Mouse (Mus musculus): ENCODE data around the gene Tspan33. TPM values are rescaled to one million over a fixed set of nuclear protein-coding genes. Genes with fewer than 3 reads are reported as not detected.
A peak's percentile ranks its signal among the peaks of the same experiment; 100 is the strongest.
"Not testable (repeated sequence)": the region's sequence is repeated elsewhere in the genome, so short reads cannot be mapped to it uniquely, and the experiment has no call there.

The Tspan33 gene
- polyA plus RNA-seq, 1 experiment from 2014 or later: 7.2 TPM

- H3K9ac ChIP-seq (replicated peaks; ENCODE audit: low read depth, low read length): no peak overlapping the region
Observed at GRCm38 (mm10) chr6:29672563-29673411, 21.2 kb upstream of the Tspan33 start.

GRCm38 (mm10) chr6:29673739-29674138 lies 20.3 kb upstream of the Tspan33 start:
- no peaks in the 10 kb centered on the region for H3K9me3 ChIP-seq (ENCODE audit: control insufficient read depth, low read length)
- WGBS: 39% methylated on average over 2 of the region's 2 CpGs
- H3K36me3 ChIP-seq (ENCODE audit: control insufficient read depth, insufficient read depth, low read length): no peaks in the 10 kb centered on the region
- H3K4me3 ChIP-seq (ENCODE audit: low read depth, low read length): no peak overlapping the region
- no peak for ATAC-seq (ENCODE audit: low read depth)
- H3K27ac ChIP-seq (ENCODE audit: low read depth, low read length): no peak overlapping the region
- H3K9ac ChIP-seq (replicated peaks; ENCODE audit: low read depth, low read length): no peak overlapping the region
- no peaks in the 10 kb centered on the region for H3K27me3 ChIP-seq (ENCODE audit: control insufficient read depth, insufficient read depth, low read length)
- H3K4me2 ChIP-seq (ENCODE audit: low read depth, low read length): no peak overlapping the region
- no peaks in the 10 kb centered on the region for H3K4me1 ChIP-seq (ENCODE audit: control insufficient read depth, insufficient read depth, low read length)

More at GRCm38 (mm10) chr6:29672563-29673411, 21.2 kb upstream of the Tspan33 start:
- Histone ChIP-seq H3K4me2 (ENCODE audit: low read depth, low read length) (no peak overlapping the region), H3K9me3 (ENCODE audit: control insufficient read depth, low read length) (no peaks in the 10 kb centered on the region), H3K4me3 (ENCODE audit: low read depth, low read length) (no peak overlapping the region), H3K27me3 (ENCODE audit: control insufficient read depth, insufficient read depth, low read length) (no peaks in the 10 kb centered on the region), H3K27ac (ENCODE audit: low read depth, low read length) (no peak overlapping the region), H3K36me3 (ENCODE audit: control insufficient read depth, insufficient read depth, low read length) (no peaks in the 10 kb centered on the region), H3K4me1 (ENCODE audit: control insufficient read depth, insufficient read depth, low read length) (no peaks in the 10 kb centered on the region)
- WGBS: 32% methylated on average over 12 of the region's 12 CpGs
- ATAC-seq (ENCODE audit: low read depth): no peak

GRCm38 (mm10) chr6:29679947-29680550 lies 14.0 kb upstream of the Tspan33 start:
- not testable (repeated sequence) for H3K4me2 ChIP-seq (ENCODE audit: low read depth, low read length); H3K4me1 ChIP-seq (ENCODE audit: control insufficient read depth, insufficient read depth, low read length); H3K4me3 ChIP-seq (ENCODE audit: low read depth, low read length); ATAC-seq (ENCODE audit: low read depth); H3K27me3 ChIP-seq (ENCODE audit: control insufficient read depth, insufficient read depth, low read length); H3K27ac ChIP-seq (ENCODE audit: low read depth, low read length); H3K36me3 ChIP-seq (ENCODE audit: control insufficient read depth, insufficient read depth, low read length); H3K9me3 ChIP-seq (ENCODE audit: control insufficient read depth, low read length); H3K9ac ChIP-seq (replicated peaks; ENCODE audit: low read depth, low read length)
- WGBS: 89% methylated on average over 9 of the region's 10 CpGs

DNA sequence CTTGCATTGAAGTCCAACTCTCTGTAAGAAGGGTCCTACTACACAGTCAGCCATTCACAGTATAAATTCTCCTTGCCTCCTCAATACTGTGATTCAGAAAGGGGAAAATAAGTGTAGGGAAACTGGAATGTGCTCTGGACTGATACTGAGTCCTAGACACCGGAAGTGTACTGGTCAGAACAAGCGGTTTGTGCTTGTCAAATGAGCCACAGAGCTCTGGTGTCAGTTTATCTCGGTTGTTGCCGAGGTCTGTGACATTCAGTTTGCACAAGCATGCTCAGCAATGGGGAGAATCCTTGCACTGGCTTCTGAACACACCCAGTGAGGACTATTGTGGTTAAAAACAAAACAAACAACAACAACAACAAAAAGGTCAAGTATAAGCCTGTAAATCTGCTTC lies 12.2 kb upstream of the Tspan33 start:
- Histone ChIP-seq H3K9me3 (ENCODE audit: control insufficient read depth, low read length) (no peaks in the 10 kb centered on the region), H3K27ac (ENCODE audit: low read depth, low read length) (no peak overlapping the region), H3K27me3 (ENCODE audit: control insufficient read depth, insufficient read depth, low read length) (no peaks in the 10 kb centered on the region), H3K4me2 (ENCODE audit: low read depth, low read length) (no peak overlapping the region), H3K4me1 (ENCODE audit: control insufficient read depth, insufficient read depth, low read length) (no peaks in the 10 kb centered on the region), H3K9ac (replicated peaks; ENCODE audit: low read depth, low read length) (no peak overlapping the region), H3K36me3 (ENCODE audit: control insufficient read depth, insufficient read depth, low read length) (no peaks in the 10 kb centered on the region), H3K4me3 (ENCODE audit: low read depth, low read length) (no peak overlapping the region)
- no peak for ATAC-seq (ENCODE audit: low read depth)
- 96% methylated on average over 4 of the region's 4 CpGs for WGBS

- ATAC-seq (ENCODE audit: low read depth): no peak
- 83% methylated on average over 4 of the region's 4 CpGs for WGBS
- Histone ChIP-seq H3K4me2 (ENCODE audit: low read depth, low read length) (no peak overlapping the region), H3K27me3 (ENCODE audit: control insufficient read depth, insufficient read depth, low read length) (no peaks in the 10 kb centered on the region), H3K4me3 (ENCODE audit: low read depth, low read length) (no peak overlapping the region), H3K27ac (ENCODE audit: low read depth, low read length) (no peak overlapping the region), H3K9ac (replicated peaks; ENCODE audit: low read depth, low read length) (no peak overlapping the region), H3K4me1 (ENCODE audit: control insufficient read depth, insufficient read depth, low read length) (no peaks in the 10 kb centered on the region), H3K36me3 (ENCODE audit: control insufficient read depth, insufficient read depth, low read length) (no peaks in the 10 kb centered on the region), H3K9me3 (ENCODE audit: control insufficient read depth, low read length) (no peaks in the 10 kb centered on the region)
Observed at GRCm38 (mm10) chr6:29684686-29685085, 9.3 kb upstream of the Tspan33 start.

DNA sequence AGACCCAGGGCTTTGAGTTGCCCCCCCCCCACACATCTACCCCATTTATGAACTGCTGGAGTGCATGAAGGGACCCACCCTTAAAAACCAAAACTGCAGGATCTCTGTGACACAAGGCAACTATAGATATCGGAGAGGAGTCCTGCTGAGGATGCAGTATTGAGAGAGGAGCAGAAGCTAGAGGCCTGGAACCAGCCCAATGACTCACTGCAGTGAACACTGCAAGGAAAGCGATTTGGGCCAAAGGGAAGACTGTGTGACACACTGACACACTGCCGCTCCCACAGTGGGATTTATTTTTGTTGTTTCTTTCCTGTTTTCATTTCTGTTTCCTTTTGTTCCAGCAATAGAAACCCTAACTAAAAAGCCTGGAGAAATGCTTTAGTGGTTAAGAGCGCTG lies 8.1 kb upstream of the Tspan33 start:
- Histone ChIP-seq H3K36me3 (ENCODE audit: control insufficient read depth, insufficient read depth, low read length) (no peaks in the 10 kb centered on the region), H3K27me3 (ENCODE audit: control insufficient read depth, insufficient read depth, low read length) (no peaks in the 10 kb centered on the region), H3K4me2 (ENCODE audit: low read depth, low read length) (no peak overlapping the region), H3K9me3 (ENCODE audit: control insufficient read depth, low read length) (no peaks in the 10 kb centered on the region), H3K9ac (replicated peaks; ENCODE audit: low read depth, low read length) (no peak overlapping the region), H3K4me1 (ENCODE audit: control insufficient read depth, insufficient read depth, low read length) (no peaks in the 10 kb centered on the region), H3K27ac (ENCODE audit: low read depth, low read length) (no peak overlapping the region), H3K4me3 (ENCODE audit: low read depth, low read length) (no peak overlapping the region)
- no peak for ATAC-seq (ENCODE audit: low read depth)
- WGBS: 76% methylated on average over 4 of the region's 4 CpGs

GRCm38 (mm10) chr6:29689458-29689857 lies 4.6 kb upstream of the Tspan33 start:
- Histone ChIP-seq H3K36me3 (ENCODE audit: control insufficient read depth, insufficient read depth, low read length) (no peaks in the 10 kb centered on the region), H3K9ac (replicated peaks; ENCODE audit: low read depth, low read length) (no peak overlapping the region), H3K27me3 (ENCODE audit: control insufficient read depth, insufficient read depth, low read length) (peaks cover 4% of the 10 kb centered on the region; the same call in 1 of the 2 replicates), H3K4me2 (ENCODE audit: low read depth, low read length) (no peak overlapping the region), H3K4me3 (ENCODE audit: low read depth, low read length) (no peak overlapping the region), H3K9me3 (ENCODE audit: control insufficient read depth, low read length) (no peaks in the 10 kb centered on the region), H3K4me1 (ENCODE audit: control insufficient read depth, insufficient read depth, low read length) (0 out of 2 replicates have a peak, but pooled peaks cover 1% of the 10 kb centered on the region), H3K27ac (ENCODE audit: low read depth, low read length) (no peak overlapping the region)
- ATAC-seq (ENCODE audit: low read depth): no peak
- 79% methylated on average over 8 of the region's 8 CpGs for WGBS

DNA sequence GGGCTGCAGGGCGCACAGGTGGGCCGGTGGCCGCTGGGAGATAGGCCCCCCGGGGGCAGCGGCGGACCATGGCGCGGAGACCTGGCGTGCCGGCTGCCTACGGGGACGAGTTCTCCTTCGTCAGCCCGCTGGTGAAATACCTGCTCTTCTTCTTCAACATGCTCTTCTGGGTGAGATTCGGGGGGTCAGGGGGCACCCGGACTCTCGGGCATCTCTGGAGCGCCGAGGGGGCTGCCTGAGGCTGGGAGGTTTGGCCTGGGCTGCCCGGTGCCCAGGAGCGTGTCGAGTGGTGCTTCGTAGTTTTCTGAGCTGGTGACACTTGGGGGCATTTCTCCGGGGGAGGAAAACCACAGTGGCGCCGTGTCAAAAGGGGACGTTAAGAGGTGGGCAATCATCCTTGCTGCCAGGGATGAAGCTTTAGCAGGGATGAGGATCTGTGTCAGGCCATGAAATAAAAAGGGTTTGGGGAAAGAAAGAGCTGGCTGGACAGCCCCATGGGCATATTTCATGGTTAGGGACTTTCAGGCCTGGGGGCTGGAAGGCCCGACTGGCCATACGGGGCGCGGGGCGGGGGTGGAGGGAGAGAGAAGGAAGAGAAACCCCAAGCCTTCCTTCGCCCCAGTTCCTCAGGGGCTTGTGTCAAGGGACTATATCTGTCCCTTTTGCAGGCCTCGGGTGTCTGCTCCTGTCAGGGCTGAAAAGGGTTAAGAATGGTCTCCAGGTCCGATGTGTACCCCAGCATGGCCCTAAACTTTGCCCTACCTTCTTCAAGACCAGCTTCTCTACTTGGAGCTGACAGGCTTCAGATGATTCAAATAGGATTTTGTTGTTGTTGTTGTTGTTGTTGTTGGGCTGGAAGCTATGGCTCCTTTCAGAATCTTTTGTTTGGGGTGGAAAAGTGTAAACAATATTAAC lies 610 bp downstream of the Tspan33 start:
- H3K9ac ChIP-seq (replicated peaks; ENCODE audit: low read depth, low read length): peak overlapping the region; percentile 67
- no peaks in the 10 kb centered on the region for H3K36me3 ChIP-seq (ENCODE audit: control insufficient read depth, insufficient read depth, low read length)

More for the DNA sequence above, 610 bp downstream of the Tspan33 start:
- WGBS: 2% methylated on average over 35 of the region's 35 CpGs
- no peak overlapping the region for H3K27ac ChIP-seq (ENCODE audit: low read depth, low read length)
- peaks cover 4% of the 10 kb centered on the region; the same call in 1 of the 2 replicates for H3K27me3 ChIP-seq (ENCODE audit: control insufficient read depth, insufficient read depth, low read length)
- ATAC-seq (ENCODE audit: low read depth): peak; percentile 50
- no peaks in the 10 kb centered on the region for H3K9me3 ChIP-seq (ENCODE audit: control insufficient read depth, low read length)
- peak overlapping the region; percentile 61 for H3K4me3 ChIP-seq (ENCODE audit: low read depth, low read length)
- peak overlapping the region; percentile 100 for H3K4me2 ChIP-seq (ENCODE audit: low read depth, low read length)
- H3K4me1 ChIP-seq (ENCODE audit: control insufficient read depth, insufficient read depth, low read length): 0 out of 2 replicates have a peak, but pooled peaks cover 5% of the 10 kb centered on the region

Data from neural tube, embryonic 14.5 days (tissue).